Mouse (Mus musculus) megakaryocyte progenitor cell, adult 5-6 weeks (primary cell): ENCODE measurements around the gene Asb5. TPM values are rescaled to one million over a fixed set of nuclear protein-coding genes. Genes with fewer than 3 reads are reported as not detected.
A peak's percentile ranks its signal among the peaks of the same experiment; 100 is the strongest.

Source experiments
- ATAC-seq: replicated peaks from 2 replicates; pipeline ENCODE4 v1.8.0; 2016; ENCODE audit warnings: mild to moderate bottlenecking, moderate TSS enrichment, inconsistent platforms; ENCODE audit not compliant: poor library complexity
- total RNA-seq, 2 experiments: library from RNA; stranded (forward) in 1 of 2; stranded (reverse) in 1 of 2; fragments of 157-497, 149-512 nt in 1 of 2; fragments of 200-1000 nt in 1 of 2; gene quantifications; 2 replicates each; pipeline versions ENCODE4 v1.2.3 to v1.2.4; 2015 to 2017

The Asb5 gene
- total RNA-seq, 2 experiments from 2014 or later: 0.33 to 1.4 TPM

GRCm38 (mm10) chr8:54535172-54535571 lies 5.8 kb downstream of the Asb5 start:
- ATAC-seq: no peak

GRCm38 (mm10) chr8:54537285-54537684 lies 7.9 kb downstream of the Asb5 start:
- ATAC-seq: peak; percentile 93

GRCm38 (mm10) chr8:54541331-54541730 lies 12.0 kb downstream of the Asb5 start:
- peak; percentile 57 for ATAC-seq

GRCm38 (mm10) chr8:54548383-54548782 lies 19.0 kb downstream of the Asb5 start:
- ATAC-seq: no peak

GRCm38 (mm10) chr8:54550026-54550574 lies 20.7 kb downstream of the Asb5 start:
- no peak for ATAC-seq

- ATAC-seq: no peak
Observed at GRCm38 (mm10) chr8:54554921-54555320, 25.5 kb downstream of the Asb5 start.

- ATAC-seq: peak; percentile 71
Observed at GRCm38 (mm10) chr8:54562137-54562536, 32.8 kb downstream of the Asb5 start.

- ATAC-seq: no peak
Observed at GRCm38 (mm10) chr8:54565181-54565580, 35.8 kb downstream of the Asb5 start.

- ATAC-seq: peak; percentile 76
Observed at GRCm38 (mm10) chr8:54565603-54566260, 36.4 kb downstream of the Asb5 start.

- no peak for ATAC-seq
Observed at GRCm38 (mm10) chr8:54567168-54567567, 37.8 kb downstream of the Asb5 start.

GRCm38 (mm10) chr8:54570618-54571609 lies 41.5 kb downstream of the Asb5 start:
- ATAC-seq: no peak

- ATAC-seq: no peak
Observed at GRCm38 (mm10) chr8:54581436-54581835, 52.1 kb downstream of the Asb5 start.

GRCm38 (mm10) chr8:54582886-54583285 lies 53.5 kb downstream of the Asb5 start:
- ATAC-seq: peak; percentile 44

GRCm38 (mm10) chr8:54594634-54595033 lies 65.3 kb downstream of the Asb5 start:
- ATAC-seq: no peak

GRCm38 (mm10) chr8:54596051-54596450 lies 66.7 kb downstream of the Asb5 start:
- no peak for ATAC-seq

- ATAC-seq: no peak
Observed at GRCm38 (mm10) chr8:54596940-54597339, 67.6 kb downstream of the Asb5 start.

GRCm38 (mm10) chr8:54597386-54597785 lies 68.0 kb downstream of the Asb5 start:
- no peak for ATAC-seq

GRCm38 (mm10) chr8:54600671-54601251 lies 71.4 kb downstream of the Asb5 start, which contains the start of gene Spata4:
Gene Spata4 (plus strand): TSS chr8:54600781.
- ATAC-seq: peak; percentile 60

GRCm38 (mm10) chr8:54603440-54603839 lies 74.1 kb downstream of the Asb5 start:
- ATAC-seq: peak; percentile 73

GRCm38 (mm10) chr8:54609336-54609735 lies 80.0 kb downstream of the Asb5 start:
- ATAC-seq: no peak

GRCm38 (mm10) chr8:54610238-54610637 lies 80.9 kb downstream of the Asb5 start:
- ATAC-seq: no peak
